Mouse (Mus musculus): ENCODE results near the gene Mmp15.
"Not testable (repeated sequence)": the region's sequence is repeated elsewhere in the genome, so short reads cannot be mapped to it uniquely, and the experiment has no call there.

Mmp15 gene

GRCm38 (mm10) chr8:95377101-95377500, 25.0 kb downstream of the Mmp15 start:
- no peak for DNase-seq (ENCODE audit: low spot score)

- no peak for DNase-seq (ENCODE audit: low spot score)
Measured at GRCm38 (mm10) chr8:95377863-95378291, 25.8 kb downstream of the Mmp15 start.

GRCm38 (mm10) chr8:95378928-95379327, 26.9 kb downstream of the Mmp15 start:
- not testable (repeated sequence) for DNase-seq (ENCODE audit: low spot score)

- no peak for DNase-seq (ENCODE audit: low spot score)
Measured at GRCm38 (mm10) chr8:95380953-95381352, 28.9 kb downstream of the Mmp15 start.

DNA sequence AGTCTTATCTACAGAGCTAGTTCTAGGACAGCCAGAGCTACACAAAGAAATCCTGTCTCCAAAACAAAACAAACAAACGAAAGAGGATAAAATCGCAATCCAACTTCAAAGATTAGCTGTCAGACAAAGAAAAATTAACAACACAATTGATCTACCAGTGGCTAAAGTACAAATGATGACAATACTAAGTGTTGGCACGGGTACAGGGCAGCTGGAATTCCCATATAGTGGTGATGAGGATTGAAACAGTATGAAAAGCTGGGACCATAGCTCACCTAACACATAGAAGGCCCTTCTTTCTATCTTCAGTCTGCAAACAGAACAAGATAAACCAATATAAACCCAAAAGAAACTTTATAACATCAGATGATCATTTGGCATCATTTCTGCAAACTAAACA, 29.5 kb downstream of the Mmp15 start:
- DNase-seq (ENCODE audit: low spot score): no peak

GRCm38 (mm10) chr8:95384501-95384900, 32.4 kb downstream of the Mmp15 start:
- no peak for DNase-seq (ENCODE audit: low spot score)

DNA sequence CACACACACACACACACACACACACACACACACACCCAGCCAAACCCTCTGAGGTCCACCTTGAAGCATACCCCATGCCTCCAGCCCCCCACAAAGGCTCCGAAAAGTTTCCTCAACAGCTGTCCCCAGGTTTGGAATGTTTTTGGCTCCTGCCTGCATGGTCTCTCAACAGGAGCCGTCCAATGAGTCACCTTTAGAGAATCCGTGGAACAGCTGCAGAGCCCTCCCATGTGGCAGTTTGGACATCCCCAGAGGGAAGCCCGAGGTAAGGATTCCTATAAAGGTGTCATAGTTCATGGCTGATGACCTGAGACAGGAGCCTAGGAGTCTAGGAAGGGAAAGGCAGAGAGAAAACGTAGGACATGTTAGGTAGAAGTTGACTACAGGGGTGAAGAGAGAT, 34.0 kb downstream of the Mmp15 start:
- DNase-seq (ENCODE audit: low spot score): no peak

- DNase-seq (ENCODE audit: low spot score): no peak
Measured at GRCm38 (mm10) chr8:95387221-95387620, 35.2 kb downstream of the Mmp15 start.

GRCm38 (mm10) chr8:95387936-95388335, 35.9 kb downstream of the Mmp15 start:
- no peak for DNase-seq (ENCODE audit: low spot score)

DNA sequence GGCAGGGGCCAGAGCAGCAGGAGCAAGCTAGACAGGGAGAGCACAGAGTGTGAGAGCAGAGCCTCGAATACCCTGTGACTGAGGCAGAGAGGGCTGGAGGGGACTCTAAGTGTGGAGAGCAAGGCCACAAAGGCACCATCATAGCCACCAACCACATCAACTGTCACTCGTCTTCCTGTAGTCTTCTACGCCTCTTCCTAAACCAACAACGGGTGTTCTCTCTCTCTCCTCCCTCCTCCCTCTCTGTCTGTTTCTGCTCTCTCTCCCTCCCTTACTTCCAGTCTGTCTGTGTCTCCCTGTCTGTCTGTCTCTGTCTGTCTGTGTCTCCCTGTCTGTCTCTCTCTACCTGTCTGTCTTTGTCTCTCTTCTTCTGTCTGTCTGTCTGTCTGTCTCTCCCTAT, 38.2 kb downstream of the Mmp15 start:
- no peak for DNase-seq (ENCODE audit: low spot score)

DNA sequence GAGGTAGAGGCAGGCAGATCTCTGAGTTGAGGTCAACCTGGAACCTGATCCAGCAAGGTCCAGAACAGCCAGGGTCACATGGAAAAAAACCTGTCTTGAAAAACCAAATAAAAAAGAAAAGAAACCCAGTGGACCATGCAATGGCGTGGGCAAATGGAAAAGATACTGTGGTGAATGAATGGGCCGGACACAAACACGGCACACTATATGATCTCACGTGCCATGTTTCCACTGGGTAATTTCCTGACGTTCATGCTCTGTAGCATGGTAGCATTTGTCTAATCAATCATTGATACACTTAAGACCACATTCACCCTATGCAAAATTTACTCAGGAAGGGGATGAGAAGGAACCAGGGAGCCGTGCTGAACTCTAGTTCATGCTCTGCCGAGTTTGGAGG, 39.0 kb downstream of the Mmp15 start:
- no peak for DNase-seq (ENCODE audit: low spot score)

DNA sequence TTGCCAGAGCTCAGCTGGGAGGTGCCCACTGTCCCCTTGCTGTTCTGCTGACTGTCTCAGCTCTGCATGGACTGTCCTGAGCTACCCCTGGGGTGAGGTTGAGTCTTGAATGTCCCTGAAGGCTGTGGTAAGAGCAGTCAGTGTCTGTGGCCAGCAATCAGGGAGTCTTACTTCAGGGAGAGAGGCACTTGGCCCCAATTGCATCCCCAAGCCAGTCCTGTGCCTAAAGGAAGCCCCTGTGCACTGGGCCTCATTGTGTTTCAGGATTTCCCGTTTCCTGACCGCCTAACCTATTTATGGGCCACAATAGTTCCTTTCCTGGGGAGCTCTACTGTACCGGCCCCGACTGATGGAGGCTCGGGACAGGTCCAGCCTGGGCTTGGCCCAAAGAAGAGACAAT, 40.5 kb downstream of the Mmp15 start:
- no peak for DNase-seq (ENCODE audit: low spot score)

- DNase-seq (ENCODE audit: low spot score): no peak
Measured at GRCm38 (mm10) chr8:95395186-95395918, 43.3 kb downstream of the Mmp15 start.

DNA sequence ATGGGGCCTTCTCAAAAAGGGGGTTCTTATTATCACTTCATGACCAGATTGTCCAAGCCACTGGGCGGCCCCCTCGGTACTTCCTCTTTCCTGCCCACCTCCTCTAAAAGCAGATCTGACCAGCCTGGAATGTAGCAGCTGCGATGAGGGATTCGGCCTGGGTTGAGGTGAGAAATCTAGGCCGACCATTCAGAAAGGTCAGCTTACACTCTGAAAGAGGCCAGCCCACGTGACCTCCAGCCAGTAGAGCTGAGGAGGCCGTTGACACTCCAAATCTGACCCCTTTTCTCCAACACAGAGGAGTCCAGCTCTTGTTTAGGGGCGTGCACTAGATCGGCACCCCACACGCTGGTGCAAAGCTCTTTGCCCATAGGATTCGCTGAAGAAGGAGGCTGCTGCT, 44.7 kb downstream of the Mmp15 start:
- DNase-seq (ENCODE audit: low spot score): no peak

DNA sequence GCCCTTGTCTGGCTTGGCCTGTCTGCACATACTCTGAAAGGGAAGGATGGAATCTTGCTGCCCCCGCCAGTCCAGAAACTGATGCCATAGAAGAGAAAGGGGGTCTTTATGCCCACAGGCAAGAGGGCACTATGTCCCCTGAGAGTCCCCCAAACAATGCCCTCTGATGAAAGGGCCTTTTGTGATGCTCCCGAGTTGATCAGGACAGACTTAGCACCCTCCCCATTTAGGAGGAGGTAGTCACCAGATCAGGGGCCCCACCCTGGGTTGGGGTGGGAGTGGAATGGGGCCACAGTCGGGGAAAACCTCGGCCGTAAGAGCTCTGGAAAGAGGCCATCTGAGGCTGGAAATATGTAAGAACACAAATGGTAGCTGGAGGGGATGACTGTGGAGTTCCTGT, 45.1 kb downstream of the Mmp15 start:
- no peak for DNase-seq (ENCODE audit: low spot score)

- no peak for DNase-seq (ENCODE audit: low spot score)
Measured at GRCm38 (mm10) chr8:95399131-95399530, 47.1 kb downstream of the Mmp15 start.

DNA sequence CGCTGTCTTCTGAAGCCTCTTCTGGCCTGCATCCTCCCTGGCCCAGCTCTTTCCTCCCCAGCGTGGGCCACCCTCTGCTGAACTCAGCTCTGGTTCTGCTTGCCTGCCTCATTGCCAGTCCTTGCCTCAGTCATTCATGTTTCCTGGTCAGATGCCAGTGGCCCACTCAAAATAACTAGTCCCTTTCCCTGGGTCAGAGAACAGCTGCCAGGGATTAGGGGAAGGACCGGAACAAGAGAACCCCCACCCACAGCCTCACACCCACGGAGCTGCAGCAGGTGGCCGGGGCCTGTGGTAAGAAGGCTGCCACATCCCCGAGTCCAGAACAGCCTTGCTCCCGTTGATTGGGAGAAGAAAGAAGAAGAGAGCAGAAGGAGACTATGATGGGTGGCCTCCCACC, 49.0 kb downstream of the Mmp15 start:
- no peak for DNase-seq (ENCODE audit: low spot score)

- no peak for DNase-seq (ENCODE audit: low spot score)
Measured at GRCm38 (mm10) chr8:95409518-95409917, 57.5 kb downstream of the Mmp15 start.

GRCm38 (mm10) chr8:95411309-95411972, 59.4 kb downstream of the Mmp15 start:
- no peak for DNase-seq (ENCODE audit: low spot score)

- no peak for DNase-seq (ENCODE audit: low spot score)
Measured at GRCm38 (mm10) chr8:95422193-95422810, 70.2 kb downstream of the Mmp15 start.

All from layer of hippocampus, adult 9-10 months (tissue).